Mouse (Mus musculus) midbrain, embryonic 12.5 days (tissue): Measurements from ENCODE around the gene Sh3rf1. TPM values are rescaled to one million over a fixed set of nuclear protein-coding genes. Genes with fewer than 3 reads are reported as not detected.

ENCODE experiments used
- ATAC-seq: fragments of 200-750 bp; cut with Nextera tagmentation; 2 replicates; pipeline ENCODE4 v1.8.0; 2017; ENCODE audit warnings: low read depth, moderate TSS enrichment, moderate library complexity; ENCODE audit not compliant: low FRiP score
- H3K27ac ChIP-seq: fragments of 300-500 bp; sonication (generic); replicated peaks from 2 replicates; pipeline ENCODE4 v1.5.1; 2016; ENCODE audit warnings: mild to moderate bottlenecking
- H3K27me3 ChIP-seq: fragments of 300-500 bp; sonication (generic); 2 replicates; pipeline ENCODE4 v1.6.1; 2016; ENCODE audit warnings: mild to moderate bottlenecking
- H3K36me3 ChIP-seq: fragments of 300-500 bp; sonication (generic); 2 replicates; pipeline ENCODE4 v1.6.1; 2016
- H3K4me1 ChIP-seq: fragments of 300-500 bp; sonication (generic); 2 replicates; pipeline ENCODE4 v1.6.1; 2016
- H3K4me2 ChIP-seq: fragments of 300-500 bp; sonication (generic); replicated peaks from 2 replicates; pipeline ENCODE4 v1.6.1; 2016; ENCODE audit warnings: mild to moderate bottlenecking, moderate library complexity
- H3K4me3 ChIP-seq: fragments of 300-500 bp; sonication (generic); 2 replicates; pipeline ENCODE4 v1.5.1; 2016; ENCODE audit warnings: mild to moderate bottlenecking
- H3K9ac ChIP-seq: fragments of 300-500 bp; sonication (generic); replicated peaks from 2 replicates; pipeline ENCODE4 v1.6.1; 2016; ENCODE audit warnings: mild to moderate bottlenecking, moderate library complexity
- H3K9me3 ChIP-seq: fragments of 300-500 bp; sonication (generic); 2 replicates; pipeline ENCODE4 v1.6.1; 2016; ENCODE audit warnings: mild to moderate bottlenecking
- WGBS: fragments of 180-500 bp; shearing (Covaris S2); methylation state at CpG from one replicate; pipeline ENCODE4 v1.1.7; 2016; 5-methylcytosine and 5-hydroxymethylcytosine counted together
- polyA plus RNA-seq: library from polyadenylated mRNA; unstranded; fragments of >200 nt; fragmentation: Nextera tagmentation; extraction: Ambion mirVana; gene quantifications from 2 replicates; pipeline ENCODE4 v1.2.1, GENCODE M21; 2016

The Sh3rf1 gene
- polyA plus RNA-seq, 1 experiment from 2014 or later: 22.0 TPM

DNA sequence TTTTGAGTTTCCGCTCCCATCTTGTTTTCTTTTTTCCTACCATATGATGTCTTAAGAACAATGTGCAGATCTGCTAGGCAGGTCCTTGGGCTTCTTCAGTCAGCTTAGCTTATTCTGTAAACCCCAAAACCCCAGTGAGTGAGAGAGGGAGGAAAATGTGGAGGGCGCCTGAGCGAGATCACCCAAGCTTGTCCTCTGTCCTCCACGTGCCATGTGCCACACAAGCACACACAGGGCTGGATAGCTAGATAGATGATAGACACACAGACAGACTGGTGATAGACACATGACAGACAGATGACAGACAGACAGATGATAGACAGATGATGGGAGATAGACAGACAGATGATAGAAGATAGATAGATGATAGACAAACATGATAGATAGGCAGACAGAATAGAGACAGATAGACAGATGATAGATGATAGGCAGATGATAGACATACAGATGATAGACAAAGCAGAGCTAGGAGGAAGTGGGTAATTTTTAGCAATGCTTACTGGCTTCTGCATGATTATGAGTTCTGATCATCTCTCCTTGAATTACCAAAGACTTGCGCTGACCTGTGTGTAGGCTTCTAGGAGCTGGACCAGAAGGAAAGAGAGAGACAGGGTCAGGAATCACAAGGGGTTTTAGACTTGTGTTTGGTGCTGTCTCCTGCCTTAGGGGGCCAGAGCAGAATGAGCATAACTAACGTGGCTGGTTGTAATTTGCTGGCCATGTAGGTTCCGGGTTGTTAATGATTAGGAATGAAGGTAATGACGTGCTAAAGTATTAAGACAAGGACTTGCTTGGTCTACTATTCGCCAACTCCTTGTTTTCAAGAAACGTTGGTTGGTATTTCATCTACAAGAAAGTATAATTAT, 58.9 kb downstream of the Sh3rf1 start:
- 36% methylated on average over 10 of the region's 10 CpGs for WGBS
- Histone ChIP-seq H3K4me3 (no peak overlapping the region), H3K27ac (no peak overlapping the region), H3K4me2 (no peak overlapping the region), H3K36me3 (no peaks in the 10 kb centered on the region), H3K9me3 (no peaks in the 10 kb centered on the region), H3K27me3 (no peaks in the 10 kb centered on the region), H3K4me1 (peaks cover 23% of the 10 kb centered on the region), H3K9ac (no peak overlapping the region)
- ATAC-seq: no peak

DNA sequence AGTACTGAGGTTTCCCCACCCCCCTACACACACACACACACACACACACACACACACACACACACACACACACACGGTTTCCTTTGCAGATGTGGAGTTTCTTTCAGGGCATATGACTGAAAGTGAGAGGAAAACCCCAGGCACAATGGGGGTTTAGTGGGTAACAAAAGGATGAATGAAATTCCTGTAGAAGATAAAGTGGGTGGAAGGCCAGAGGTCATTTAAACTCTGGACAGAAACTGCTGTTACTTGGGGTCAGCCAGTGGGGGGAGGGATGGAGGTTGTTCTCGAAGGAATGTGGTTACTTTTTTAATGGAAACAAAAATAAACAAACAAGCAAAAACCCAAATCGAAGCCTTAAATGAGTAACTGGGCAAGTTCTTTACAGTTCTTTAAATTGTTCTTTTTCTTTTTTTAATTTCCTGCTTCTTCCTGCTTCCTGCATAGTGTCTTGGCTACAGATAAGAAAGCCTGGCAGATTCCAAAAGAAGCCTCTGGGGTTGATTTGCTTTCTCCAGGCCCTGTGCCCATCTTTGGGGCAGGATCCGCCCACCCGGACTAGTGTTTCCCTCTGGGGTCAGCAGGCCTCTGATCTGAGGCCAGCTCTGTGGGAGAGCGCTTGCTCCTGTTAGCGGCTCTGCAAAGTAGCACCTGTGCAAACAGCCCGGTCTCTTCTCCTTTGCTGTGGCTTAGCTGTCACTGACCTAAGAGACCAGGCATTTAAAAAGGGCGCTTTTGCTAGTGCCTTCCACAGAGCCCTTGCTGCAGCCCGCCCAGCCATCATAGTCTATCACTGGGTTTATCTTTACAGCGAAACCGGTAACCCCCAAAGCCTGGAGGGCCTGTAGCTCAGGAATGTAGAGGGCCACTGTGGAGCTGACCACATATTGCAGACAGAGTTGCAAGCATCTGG, 59.8 kb downstream of the Sh3rf1 start:
- Histone ChIP-seq H3K36me3 (no peaks in the 10 kb centered on the region), H3K9me3 (no peaks in the 10 kb centered on the region), H3K9ac (no peak overlapping the region; the same call in 1 of the 2 replicates), H3K4me2 (no peak overlapping the region), H3K27me3 (no peaks in the 10 kb centered on the region), H3K4me1 (peaks cover 27% of the 10 kb centered on the region), H3K4me3 (no peak overlapping the region), H3K27ac (peak overlapping the region; percentile 15; the same call in 1 of the 2 replicates)
- ATAC-seq: peak; percentile 57; the same call in 1 of the 2 replicates
- WGBS: 3% methylated on average over 12 of the region's 12 CpGs

DNA sequence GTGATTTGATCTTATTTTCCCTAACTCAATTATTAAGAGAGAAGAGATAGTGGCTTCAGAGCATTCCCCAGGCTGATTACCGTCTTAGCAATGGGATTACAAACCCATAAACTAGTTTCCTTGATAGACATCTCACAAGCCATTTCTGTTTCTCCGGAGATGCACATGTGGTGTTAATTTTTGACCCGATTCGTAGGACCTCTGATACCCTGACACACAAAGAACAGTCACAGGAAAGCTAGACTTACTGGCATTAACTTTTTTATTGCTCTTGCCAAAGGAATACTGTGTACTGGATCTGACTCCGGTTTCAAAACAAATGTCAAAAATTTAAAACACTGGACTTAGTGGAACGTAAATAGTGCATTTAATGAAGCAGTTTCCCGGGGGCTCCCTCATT, 62.2 kb downstream of the Sh3rf1 start:
- H3K9me3 ChIP-seq: no peaks in the 10 kb centered on the region
- 80% methylated on average over 7 of the region's 7 CpGs for WGBS

DNA sequence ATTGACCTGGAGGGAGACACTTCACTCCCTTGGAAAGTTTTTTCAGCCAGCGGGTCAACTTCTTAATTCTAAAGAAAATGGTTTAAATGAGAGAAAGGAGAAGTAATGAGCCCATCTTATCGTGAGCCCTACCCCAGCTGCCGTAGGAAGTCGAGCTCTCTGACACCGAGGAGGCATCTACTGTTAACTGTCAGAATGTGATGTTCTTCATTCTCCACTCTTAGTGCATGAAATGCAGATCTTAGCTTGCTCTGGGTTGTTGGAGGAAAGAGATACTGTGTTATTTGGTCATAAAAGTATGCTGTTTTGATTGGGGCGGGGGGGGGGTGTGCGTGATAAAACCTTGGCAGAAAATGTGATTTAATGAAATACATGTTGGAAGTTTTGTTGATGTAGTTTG, 62.7 kb downstream of the Sh3rf1 start:
- Histone ChIP-seq H3K27me3 (no peaks in the 10 kb centered on the region), H3K9me3 (no peaks in the 10 kb centered on the region), H3K36me3 (no peaks in the 10 kb centered on the region), H3K9ac (no peak overlapping the region), H3K27ac (no peak overlapping the region), H3K4me2 (no peak overlapping the region), H3K4me3 (no peak overlapping the region), H3K4me1 (peaks cover 29% of the 10 kb centered on the region)
- ATAC-seq: no peak
- 78% methylated on average over 7 of the region's 7 CpGs for WGBS

More for the DNA sequence above, 62.2 kb downstream of the Sh3rf1 start:
- Histone ChIP-seq H3K4me1 (peaks cover 29% of the 10 kb centered on the region), H3K4me3 (no peak overlapping the region), H3K27ac (no peak overlapping the region), H3K36me3 (no peaks in the 10 kb centered on the region), H3K4me2 (no peak overlapping the region), H3K27me3 (no peaks in the 10 kb centered on the region), H3K9ac (no peak overlapping the region)
- ATAC-seq: no peak

- H3K36me3 ChIP-seq: no peaks in the 10 kb centered on the region
- 76% methylated on average over 14 of the region's 14 CpGs for WGBS
- H3K9me3 ChIP-seq: no peaks in the 10 kb centered on the region
- H3K9ac ChIP-seq: no peak overlapping the region
- no peak for ATAC-seq
- H3K27me3 ChIP-seq: no peaks in the 10 kb centered on the region
- no peak overlapping the region for H3K27ac ChIP-seq
- no peak overlapping the region for H3K4me2 ChIP-seq
- peaks cover 29% of the 10 kb centered on the region for H3K4me1 ChIP-seq
- H3K4me3 ChIP-seq: no peak overlapping the region
Observed at GRCm38 (mm10) chr8:61286795-61287385, 63.2 kb downstream of the Sh3rf1 start.

GRCm38 (mm10) chr8:61288006-61288566, 64.4 kb downstream of the Sh3rf1 start:
- no peak overlapping the region for H3K4me2 ChIP-seq
- no peaks in the 10 kb centered on the region for H3K9me3 ChIP-seq
- 74% methylated on average over 11 of the region's 11 CpGs for WGBS
- ATAC-seq: no peak
- H3K27me3 ChIP-seq: no peaks in the 10 kb centered on the region
- no peaks in the 10 kb centered on the region for H3K36me3 ChIP-seq
- peaks cover 20% of the 10 kb centered on the region for H3K4me1 ChIP-seq
- H3K27ac ChIP-seq: no peak overlapping the region; the same call in 1 of the 2 replicates
- no peak overlapping the region for H3K9ac ChIP-seq
- no peak overlapping the region for H3K4me3 ChIP-seq

DNA sequence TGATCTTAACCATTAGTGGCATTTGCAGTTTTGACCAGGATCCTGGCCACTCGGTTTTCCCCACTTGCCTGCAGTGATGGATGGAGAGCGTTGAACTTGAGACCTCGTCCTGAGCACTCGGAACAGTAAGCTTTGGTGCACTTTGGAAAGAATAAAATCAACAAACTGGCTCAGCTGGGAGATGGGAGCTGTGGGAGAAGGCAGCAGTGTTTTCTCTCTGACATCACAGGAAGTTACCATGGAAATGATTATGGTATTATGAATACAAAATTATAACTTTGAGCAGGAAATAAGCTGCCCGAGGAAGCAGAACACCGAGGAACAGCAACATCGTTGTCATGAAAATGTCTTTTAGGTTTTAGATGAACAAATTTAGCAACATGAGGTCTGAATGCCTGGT, 65.0 kb downstream of the Sh3rf1 start:
- H3K36me3 ChIP-seq: no peaks in the 10 kb centered on the region
- H3K27ac ChIP-seq: no peak overlapping the region
- WGBS: 70% methylated on average over 7 of the region's 7 CpGs
- H3K9me3 ChIP-seq: no peaks in the 10 kb centered on the region
- no peak overlapping the region for H3K4me2 ChIP-seq
- no peaks in the 10 kb centered on the region for H3K27me3 ChIP-seq
- ATAC-seq: no peak
- peaks cover 18% of the 10 kb centered on the region for H3K4me1 ChIP-seq
- H3K9ac ChIP-seq: no peak overlapping the region
- H3K4me3 ChIP-seq: no peak overlapping the region

- H3K36me3 ChIP-seq: no peaks in the 10 kb centered on the region
- no peaks in the 10 kb centered on the region for H3K9me3 ChIP-seq
- no peak overlapping the region for H3K4me3 ChIP-seq
- H3K27ac ChIP-seq: peak overlapping the region; percentile 36; the same call in 1 of the 2 replicates
- H3K9ac ChIP-seq: no peak overlapping the region; the same call in 1 of the 2 replicates
- peak; percentile 23 for ATAC-seq
- H3K4me1 ChIP-seq: peaks cover 21% of the 10 kb centered on the region
- no peaks in the 10 kb centered on the region for H3K27me3 ChIP-seq
- 21% methylated on average over 4 of the region's 4 CpGs for WGBS
- H3K4me2 ChIP-seq: peak overlapping the region; percentile 33
Observed at GRCm38 (mm10) chr8:61295040-61295439, 71.4 kb downstream of the Sh3rf1 start.

- 11% methylated on average over 12 of the region's 12 CpGs for WGBS
- ATAC-seq: peak; percentile 90
- Histone ChIP-seq H3K27me3 (no peaks in the 10 kb centered on the region), H3K4me3 (no peak overlapping the region), H3K36me3 (no peaks in the 10 kb centered on the region), H3K9me3 (no peaks in the 10 kb centered on the region), H3K4me1 (peaks cover 21% of the 10 kb centered on the region), H3K9ac (no peak overlapping the region), H3K27ac (0 out of 2 replicates have a peak overlapping the region, but pooled peaks have one; percentile 36), H3K4me2 (peak overlapping the region; percentile 33)
Observed at GRCm38 (mm10) chr8:61295441-61295840, 71.8 kb downstream of the Sh3rf1 start.

GRCm38 (mm10) chr8:61298828-61299227, 75.2 kb downstream of the Sh3rf1 start:
- no peaks in the 10 kb centered on the region for H3K27me3 ChIP-seq
- H3K4me1 ChIP-seq: peaks cover 28% of the 10 kb centered on the region
- no peak for ATAC-seq
- no peak overlapping the region for H3K9ac ChIP-seq
- no peak overlapping the region for H3K4me3 ChIP-seq
- H3K27ac ChIP-seq: no peak overlapping the region
- no peak overlapping the region for H3K4me2 ChIP-seq
- WGBS: 76% methylated on average over 4 of the region's 4 CpGs
- no peaks in the 10 kb centered on the region for H3K36me3 ChIP-seq
- H3K9me3 ChIP-seq: no peaks in the 10 kb centered on the region

GRCm38 (mm10) chr8:61301298-61302028, 77.8 kb downstream of the Sh3rf1 start:
- H3K9me3 ChIP-seq: no peaks in the 10 kb centered on the region
- H3K4me3 ChIP-seq: no peak overlapping the region
- H3K36me3 ChIP-seq: no peaks in the 10 kb centered on the region
- no peaks in the 10 kb centered on the region for H3K27me3 ChIP-seq
- peaks cover 13% of the 10 kb centered on the region for H3K4me1 ChIP-seq
- H3K9ac ChIP-seq: no peak overlapping the region
- H3K4me2 ChIP-seq: no peak overlapping the region
- 71% methylated on average over 18 of the region's 18 CpGs for WGBS
- no peak overlapping the region for H3K27ac ChIP-seq
- no peak for ATAC-seq
